Mouse (Mus musculus) midbrain, embryonic 16.5 days (tissue): Measurements from ENCODE around the gene Gfm2. TPM values are rescaled to one million over a fixed set of nuclear protein-coding genes. Genes with fewer than 3 reads are reported as not detected.
"Not testable (repeated sequence)": the region's sequence is repeated elsewhere in the genome, so short reads cannot be mapped to it uniquely, and the experiment has no call there.

Experiments
- ATAC-seq: fragments of 200-750 bp; cut with Nextera tagmentation; 2 replicates; pipeline ENCODE4 v1.8.0; 2017; ENCODE audit warnings: moderate TSS enrichment
- H3K27ac ChIP-seq: fragments of 300-500 bp; sonication (generic); 2 replicates; pipeline ENCODE4 v1.5.1; 2014; ENCODE audit warnings: mild to moderate bottlenecking, low read length, mixed read lengths
- H3K27me3 ChIP-seq: fragments of 300-500 bp; sonication (generic); 2 replicates; pipeline ENCODE4 v1.6.1; 2014; ENCODE audit warnings: low read depth, low read length, mixed read lengths; ENCODE audit not compliant: control insufficient read depth, insufficient read depth
- H3K36me3 ChIP-seq: fragments of 300-500 bp; sonication (generic); 2 replicates; pipeline ENCODE4 v1.6.1; 2014; ENCODE audit warnings: mild to moderate bottlenecking, low read length, moderate library complexity, mixed read lengths; ENCODE audit not compliant: control insufficient read depth, insufficient read depth
- H3K4me1 ChIP-seq: fragments of 300-500 bp; sonication (generic); 2 replicates; pipeline ENCODE4 v1.6.1; 2014; ENCODE audit warnings: mild to moderate bottlenecking, low read length, mixed read lengths; ENCODE audit not compliant: control insufficient read depth, insufficient read depth
- H3K4me2 ChIP-seq: fragments of 300-500 bp; sonication (generic); 2 replicates; pipeline ENCODE4 v1.6.1; 2014; ENCODE audit warnings: mild to moderate bottlenecking, low read length, mixed read lengths
- H3K4me3 ChIP-seq: fragments of 300-500 bp; sonication (generic); 2 replicates; pipeline ENCODE4 v1.5.1; 2014; ENCODE audit warnings: low read depth, mild to moderate bottlenecking, low read length, moderate library complexity, mixed read lengths
- H3K9ac ChIP-seq: fragments of 300-500 bp; sonication (generic); 2 replicates; pipeline ENCODE4 v1.6.1; 2014; ENCODE audit warnings: low read depth, low read length, mixed read lengths
- H3K9me3 ChIP-seq: fragments of 300-500 bp; sonication (generic); replicated peaks from 2 replicates; pipeline ENCODE4 v1.6.1; 2014; ENCODE audit warnings: mild to moderate bottlenecking, low read length, mixed read lengths; ENCODE audit not compliant: control insufficient read depth, poor library complexity, severe bottlenecking
- WGBS: fragments of 180-500 bp; shearing (Covaris S2); extraction: QIAGEN DNeasy Blood & Tissue Kit; methylation state at CpG from one replicate; pipeline ENCODE4 v1.1.7; 2014; 5-methylcytosine and 5-hydroxymethylcytosine counted together
- polyA plus RNA-seq: library from polyadenylated mRNA; unstranded; fragments of >200 nt; fragmentation: Nextera tagmentation; extraction: Ambion mirVana; gene quantifications from 2 replicates; pipeline ENCODE4 v1.2.1, GENCODE M21; 2015

Gfm2 gene
- polyA plus RNA-seq, 1 experiment from 2014 or later = 30.1 TPM

DNA sequence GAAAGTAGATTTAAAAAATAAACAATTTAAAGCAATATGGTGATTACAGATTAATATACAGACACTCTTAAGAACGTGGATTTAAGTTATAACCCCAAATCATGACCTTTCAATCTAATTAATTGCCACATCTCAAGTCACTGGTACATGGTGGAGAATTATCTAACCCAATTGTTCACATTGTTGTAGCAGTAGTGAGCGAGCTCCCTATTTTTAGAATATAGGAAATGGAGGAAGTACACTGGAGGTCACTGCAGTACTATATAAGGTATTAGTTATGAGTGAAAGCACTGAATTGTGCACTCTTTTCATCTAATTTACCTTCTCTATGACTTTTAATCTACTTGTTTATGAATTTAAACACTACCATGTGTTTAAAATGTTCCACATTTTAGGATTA is 7.3 kb upstream of the Gfm2 start:
- not testable (repeated sequence) for H3K27ac ChIP-seq, H3K9ac ChIP-seq, H3K27me3 ChIP-seq, H3K4me3 ChIP-seq, H3K4me2 ChIP-seq, H3K4me1 ChIP-seq, ATAC-seq, H3K9me3 ChIP-seq
- WGBS = no CpG with 5 or more reads among the region's 2 CpGs
- H3K36me3 ChIP-seq = peaks cover 17% of the 10 kb centered on the region; the same call in 1 of the 2 replicates

DNA sequence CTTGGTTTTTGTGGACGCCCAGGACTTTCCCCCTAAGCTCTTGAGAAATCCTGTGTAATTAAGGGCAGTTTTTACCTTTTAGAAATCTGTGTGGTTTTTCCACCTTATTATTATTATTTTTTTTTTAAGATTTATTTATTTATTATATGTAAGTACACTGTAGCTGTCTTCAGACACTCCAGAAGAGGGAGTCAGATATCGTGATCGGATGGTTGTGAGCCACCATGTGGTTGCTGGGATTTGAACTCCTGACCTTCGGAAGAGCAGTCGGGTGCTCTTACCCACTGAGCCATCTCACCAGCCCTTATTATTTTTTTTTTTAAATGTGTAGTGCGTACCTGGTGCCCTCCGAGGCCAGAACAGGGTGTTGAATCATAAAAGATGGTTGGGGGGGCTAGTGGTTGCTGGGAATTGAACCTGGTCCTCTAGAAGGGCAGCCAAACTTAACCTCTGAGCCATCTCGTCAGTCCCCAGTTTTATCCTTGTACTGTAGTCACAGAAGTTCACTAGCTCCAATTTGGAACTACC is 731 bp downstream of the Gfm2 start:
- H3K4me2 ChIP-seq = peak overlapping the region; percentile 58
- peak overlapping the region; percentile 89 for H3K27ac ChIP-seq
- not testable (repeated sequence) for H3K9me3 ChIP-seq, H3K27me3 ChIP-seq, H3K36me3 ChIP-seq
- peak; percentile 63; the same call in 1 of the 2 replicates for ATAC-seq
- H3K4me1 ChIP-seq = peaks cover 12% of the 10 kb centered on the region
- H3K9ac ChIP-seq = peak overlapping the region; percentile 89
- 34% methylated on average over 8 of the region's 8 CpGs for whole genome bisulfite sequencing
- peak overlapping the region; percentile 72 for H3K4me3 ChIP-seq

DNA sequence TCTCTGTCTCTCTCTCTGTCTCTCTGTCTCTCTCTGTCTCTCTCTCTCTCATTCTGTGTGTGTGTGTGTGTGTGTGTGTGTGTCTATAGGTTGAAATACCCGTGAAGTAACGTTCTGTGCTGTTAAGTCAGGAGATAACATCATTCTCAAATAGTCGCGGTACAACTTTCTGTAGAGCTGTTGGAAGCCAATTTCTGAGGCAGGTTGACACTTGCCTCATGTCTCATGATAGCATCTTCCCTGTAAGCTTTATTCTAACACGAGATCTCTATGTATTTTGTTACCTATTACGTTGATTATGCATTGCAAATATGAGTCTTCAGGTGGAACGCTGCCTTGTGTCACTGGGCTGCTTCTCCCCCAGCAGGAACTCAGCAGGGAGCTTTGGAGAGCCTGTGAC is 4.6 kb downstream of the Gfm2 start:
- no peak overlapping the region for H3K27ac ChIP-seq
- peaks cover 6% of the 10 kb centered on the region for H3K4me1 ChIP-seq
- no peak for ATAC-seq
- no peak overlapping the region for H3K4me2 ChIP-seq
- H3K9ac ChIP-seq = no peak overlapping the region
- WGBS = 89% methylated on average over 7 of the region's 7 CpGs
- no peaks in the 10 kb centered on the region for H3K9me3 ChIP-seq
- no peak overlapping the region for H3K4me3 ChIP-seq
- H3K36me3 ChIP-seq = peaks cover 16% of the 10 kb centered on the region
- no peaks in the 10 kb centered on the region for H3K27me3 ChIP-seq

DNA sequence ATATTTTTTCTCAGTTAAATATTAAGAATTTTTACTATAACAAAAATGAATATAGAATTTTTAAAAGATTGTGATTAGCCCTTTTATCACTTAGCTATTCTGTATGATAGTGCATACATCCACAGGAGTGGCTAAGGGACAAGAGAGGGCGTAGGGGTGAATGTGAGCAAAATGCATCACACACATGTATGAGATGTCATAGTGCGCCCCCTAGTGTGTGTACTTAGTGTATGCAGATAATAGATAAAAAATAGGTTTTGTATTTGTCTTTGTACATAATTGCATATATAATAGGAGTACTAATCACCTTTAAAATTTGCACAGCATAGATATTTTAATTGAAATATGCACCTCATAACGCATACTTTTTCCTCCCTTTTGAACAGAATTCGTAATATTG is 8.1 kb downstream of the Gfm2 start:
- H3K36me3 ChIP-seq = peaks cover 36% of the 10 kb centered on the region
- no peaks in the 10 kb centered on the region for H3K27me3 ChIP-seq
- H3K4me2 ChIP-seq = no peak overlapping the region
- no peaks in the 10 kb centered on the region for H3K4me1 ChIP-seq
- no peak overlapping the region for H3K4me3 ChIP-seq
- WGBS = 60% methylated on average over 4 of the region's 4 CpGs
- H3K9me3 ChIP-seq = no peaks in the 10 kb centered on the region
- no peak for ATAC-seq
- H3K9ac ChIP-seq = no peak overlapping the region
- no peak overlapping the region for H3K27ac ChIP-seq

DNA sequence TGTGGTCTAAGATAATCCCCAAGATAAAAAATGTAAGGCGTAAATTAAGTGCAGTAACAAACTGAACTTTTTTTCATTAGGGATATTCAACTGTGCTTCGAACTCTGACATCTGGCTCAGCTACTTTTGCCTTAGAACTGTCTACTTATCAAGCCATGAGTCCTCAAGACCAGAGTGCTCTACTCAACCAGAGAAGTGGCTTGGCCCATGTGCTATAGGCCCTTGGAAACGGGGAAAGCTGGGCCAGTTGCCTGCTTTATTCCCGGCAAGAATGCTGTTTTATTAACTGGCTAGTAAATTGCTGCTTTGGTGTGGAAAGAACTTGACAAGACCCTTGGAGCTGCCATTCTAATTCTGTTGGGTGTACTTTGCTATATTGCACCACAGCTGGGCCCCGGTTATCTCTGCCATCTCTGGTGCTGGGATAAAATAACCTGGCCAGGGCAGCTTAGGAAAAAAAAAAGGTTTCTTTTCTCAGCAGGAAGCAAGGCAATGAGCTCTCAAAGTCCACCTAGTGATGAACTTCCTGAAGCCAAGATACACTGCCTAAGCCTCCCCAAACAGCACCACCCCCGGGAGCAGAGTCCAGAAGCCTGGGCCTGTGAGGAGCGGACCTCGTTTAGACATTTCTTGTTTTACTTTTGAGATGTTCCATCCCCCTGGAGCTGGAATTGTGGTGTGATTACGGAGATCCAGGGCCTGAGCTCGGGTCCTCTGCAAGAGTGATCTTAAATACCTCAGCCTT is 38.0 kb downstream of the Gfm2 start:
- Histone ChIP-seq H3K4me3 (no peak overlapping the region), H3K36me3 (peaks cover 16% of the 10 kb centered on the region), H3K4me1 (no peaks in the 10 kb centered on the region), H3K9me3 (no peaks in the 10 kb centered on the region), H3K27me3 (no peaks in the 10 kb centered on the region), H3K4me2 (no peak overlapping the region), H3K27ac (no peak overlapping the region), H3K9ac (no peak overlapping the region)
- ATAC-seq = no peak
- 86% methylated on average over 10 of the region's 10 CpGs for WGBS

DNA sequence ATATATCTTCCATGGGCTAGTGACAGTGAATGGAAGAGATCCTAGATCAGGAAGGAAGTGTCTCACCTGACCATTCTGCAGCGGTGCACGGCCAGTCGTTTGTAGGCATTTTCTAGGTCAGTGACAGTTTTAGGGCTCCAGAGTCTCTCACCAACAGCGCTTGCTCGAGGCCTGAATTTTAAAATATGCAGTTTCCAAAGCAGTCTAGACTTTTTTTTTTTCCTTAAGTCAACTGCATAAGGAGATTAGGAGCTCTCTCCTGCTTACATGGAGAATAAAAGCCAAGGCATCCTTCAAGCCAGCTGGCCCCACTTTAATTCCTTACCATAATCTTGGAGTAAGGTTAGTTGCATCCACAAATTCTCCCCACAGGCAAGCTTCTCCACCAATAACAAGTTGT is 39.0 kb downstream of the Gfm2 start:
- peaks cover 16% of the 10 kb centered on the region for H3K36me3 ChIP-seq
- H3K4me2 ChIP-seq = no peak overlapping the region
- H3K27ac ChIP-seq = no peak overlapping the region
- no peaks in the 10 kb centered on the region for H3K9me3 ChIP-seq
- 72% methylated on average over 5 of the region's 5 CpGs for WGBS
- no peak overlapping the region for H3K9ac ChIP-seq
- H3K27me3 ChIP-seq = no peaks in the 10 kb centered on the region
- no peak for ATAC-seq
- no peaks in the 10 kb centered on the region for H3K4me1 ChIP-seq
- H3K4me3 ChIP-seq = no peak overlapping the region

DNA sequence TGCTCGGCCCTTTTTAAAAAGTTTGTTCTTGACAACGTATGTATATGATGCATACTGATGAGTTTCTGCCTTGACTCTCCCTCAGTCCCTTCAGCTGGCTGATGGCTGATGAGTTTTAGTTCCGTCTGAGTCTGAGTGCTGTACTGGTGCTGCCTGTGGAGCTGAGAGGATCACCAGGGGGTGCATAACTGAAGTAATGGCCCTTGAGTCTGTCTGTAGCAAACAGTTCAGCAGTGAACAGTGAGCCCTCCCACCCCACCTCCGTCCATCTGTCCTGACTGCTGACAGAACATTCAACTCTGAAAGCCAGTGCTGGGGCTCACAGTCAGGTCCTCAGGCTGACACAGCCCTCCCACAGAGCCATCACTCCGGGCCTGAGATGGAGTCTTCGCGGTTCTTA is 41.2 kb downstream of the Gfm2 start:
- no peak overlapping the region for H3K4me3 ChIP-seq
- no peak overlapping the region for H3K4me2 ChIP-seq
- no peaks in the 10 kb centered on the region for H3K4me1 ChIP-seq
- H3K36me3 ChIP-seq = peaks cover 10% of the 10 kb centered on the region
- H3K9me3 ChIP-seq = no peaks in the 10 kb centered on the region
- H3K27ac ChIP-seq = no peak overlapping the region
- ATAC-seq = no peak
- no peak overlapping the region for H3K9ac ChIP-seq
- H3K27me3 ChIP-seq = no peaks in the 10 kb centered on the region
- WGBS = 71% methylated on average over 7 of the region's 7 CpGs

DNA sequence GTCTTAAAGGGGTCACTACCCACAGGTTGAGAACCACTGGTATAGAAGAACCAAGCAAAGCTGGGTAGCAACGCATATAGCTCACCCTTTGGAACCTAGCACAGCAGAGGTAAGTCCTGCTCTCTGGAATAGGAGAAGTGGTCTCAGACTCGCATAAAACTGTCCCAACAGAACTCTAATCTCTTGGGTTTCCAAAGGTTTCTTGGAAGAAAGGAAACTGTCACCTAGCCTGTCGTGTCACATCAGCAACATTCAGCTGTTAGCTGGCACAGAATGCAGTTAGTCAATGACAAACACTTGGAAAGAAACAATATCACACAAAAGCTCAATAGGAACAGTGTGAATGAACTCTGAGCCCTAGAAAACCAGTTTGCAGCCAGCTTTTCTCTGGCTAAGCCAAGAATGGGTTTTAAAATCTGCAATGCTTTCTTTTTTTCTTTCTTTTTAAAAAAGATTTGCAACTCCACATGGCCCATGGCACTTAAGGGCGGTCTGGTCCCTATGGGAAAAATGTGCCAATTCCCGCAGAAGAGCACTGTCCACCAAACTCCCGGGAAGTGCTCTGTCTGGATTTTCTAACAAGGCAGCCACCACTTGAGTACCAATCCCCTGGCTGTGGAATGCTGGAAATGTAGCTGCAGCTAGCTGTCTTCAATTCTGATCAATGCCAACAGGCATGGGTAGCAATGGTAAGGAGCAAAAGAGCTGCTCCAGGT is 42.5 kb downstream of the Gfm2 start:
- 47% methylated on average over 6 of the region's 6 CpGs for WGBS
- H3K27ac ChIP-seq = 0 out of 2 replicates have a peak overlapping the region, but pooled peaks have one; percentile 33

DNA sequence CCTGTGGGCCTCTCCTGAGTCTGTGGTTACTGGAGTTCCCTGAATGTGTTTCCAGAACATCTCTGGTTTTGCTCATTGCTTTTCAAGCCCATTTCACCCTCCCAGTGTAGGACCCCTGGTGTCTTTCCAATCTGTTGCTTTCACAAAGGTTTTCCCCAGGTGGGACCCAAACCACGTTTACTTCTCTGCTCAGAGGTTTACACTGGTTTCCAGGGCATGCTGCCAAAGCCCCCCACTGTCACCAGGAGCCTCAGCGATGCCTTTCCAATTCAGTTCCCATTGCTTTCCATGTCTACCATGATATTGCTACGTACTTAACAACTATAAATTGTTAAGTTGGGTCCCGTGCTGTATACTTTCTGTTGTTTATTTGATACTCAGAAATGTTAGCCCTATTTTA is 45.1 kb downstream of the Gfm2 start:
- no peak overlapping the region for H3K27ac ChIP-seq
- WGBS = 69% methylated on average over 4 of the region's 4 CpGs
- no peaks in the 10 kb centered on the region for H3K4me1 ChIP-seq
- H3K27me3 ChIP-seq = no peaks in the 10 kb centered on the region
- H3K36me3 ChIP-seq = 0 out of 2 replicates have a peak, but pooled peaks cover 2% of the 10 kb centered on the region
- H3K9me3 ChIP-seq = no peaks in the 10 kb centered on the region
- H3K9ac ChIP-seq = no peak overlapping the region
- no peak overlapping the region for H3K4me3 ChIP-seq
- no peak overlapping the region for H3K4me2 ChIP-seq
- no peak for ATAC-seq

More for the DNA sequence above, 42.5 kb downstream of the Gfm2 start:
- H3K4me2 ChIP-seq = no peak overlapping the region
- H3K4me3 ChIP-seq = no peak overlapping the region
- H3K4me1 ChIP-seq = no peaks in the 10 kb centered on the region
- 0 out of 2 replicates have a peak, but pooled peaks cover 2% of the 10 kb centered on the region for H3K36me3 ChIP-seq
- ATAC-seq = no peak
- H3K9me3 ChIP-seq = no peaks in the 10 kb centered on the region
- no peaks in the 10 kb centered on the region for H3K27me3 ChIP-seq
- no peak overlapping the region for H3K9ac ChIP-seq
